Mouse (Mus musculus): ENCODE results near the gene Lenep.
A peak's percentile ranks its signal among the peaks of the same experiment; 100 is the strongest.

Lenep gene

DNA sequence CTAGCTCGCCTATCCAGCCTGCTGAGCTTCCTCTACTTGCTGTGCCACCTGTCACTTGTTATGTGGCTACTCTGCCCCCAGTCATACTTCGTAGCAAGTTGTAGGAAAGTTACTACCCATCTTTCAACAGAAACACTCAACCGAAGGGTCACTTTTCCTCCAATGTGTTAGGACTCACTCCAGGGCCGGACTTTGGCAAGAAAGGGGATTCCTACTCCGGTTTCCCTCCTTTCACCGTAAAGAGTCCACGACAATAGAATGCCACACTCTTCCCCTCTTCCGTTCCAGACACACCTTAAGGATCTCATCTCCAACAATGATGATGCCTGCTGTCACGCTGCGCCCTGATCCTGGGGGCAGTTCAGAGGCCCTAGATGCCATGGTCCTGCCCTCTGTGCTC, 8.3 kb upstream of the Lenep start:
- Histone ChIP-seq H3K27me3 (ENCODE audit: control insufficient read depth, insufficient read depth, low read length, poor library complexity, severe bottlenecking) (no peaks in the 10 kb centered on the region), H3K36me3 (ENCODE audit: control insufficient read depth, insufficient read depth, low read length, poor library complexity, severe bottlenecking) (peaks cover 7% of the 10 kb centered on the region; the same call in 1 of the 2 replicates)

DNA sequence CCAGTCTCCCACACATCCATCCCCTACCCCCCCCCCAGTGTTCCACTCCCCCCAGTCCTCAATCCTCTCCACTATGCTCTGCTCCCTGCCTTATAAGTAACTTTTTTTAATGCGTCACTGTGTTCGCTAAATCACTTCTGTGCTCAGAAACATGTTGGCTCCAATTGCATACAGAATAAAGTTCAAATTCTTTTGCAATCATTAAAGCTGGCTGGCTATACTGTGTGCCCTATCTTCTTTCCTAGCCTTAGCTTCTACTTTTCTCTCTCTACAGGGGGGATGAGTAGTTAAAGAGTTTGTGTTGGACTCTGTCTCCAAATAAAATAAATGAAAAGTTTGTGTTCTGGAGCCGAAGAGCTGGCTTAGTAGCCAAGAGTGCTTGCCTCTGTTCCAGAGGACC, 7.1 kb upstream of the Lenep start:
- Histone ChIP-seq H3K36me3 (ENCODE audit: control insufficient read depth, insufficient read depth, low read length, poor library complexity, severe bottlenecking) (peaks cover 10% of the 10 kb centered on the region), H3K27me3 (ENCODE audit: control insufficient read depth, insufficient read depth, low read length, poor library complexity, severe bottlenecking) (no peaks in the 10 kb centered on the region)
- DNase-seq (ENCODE audit: low read depth, low spot score): no peak

More for the DNA sequence above, 8.3 kb upstream of the Lenep start:
- DNase-seq (ENCODE audit: low read depth, low spot score): no peak

DNA sequence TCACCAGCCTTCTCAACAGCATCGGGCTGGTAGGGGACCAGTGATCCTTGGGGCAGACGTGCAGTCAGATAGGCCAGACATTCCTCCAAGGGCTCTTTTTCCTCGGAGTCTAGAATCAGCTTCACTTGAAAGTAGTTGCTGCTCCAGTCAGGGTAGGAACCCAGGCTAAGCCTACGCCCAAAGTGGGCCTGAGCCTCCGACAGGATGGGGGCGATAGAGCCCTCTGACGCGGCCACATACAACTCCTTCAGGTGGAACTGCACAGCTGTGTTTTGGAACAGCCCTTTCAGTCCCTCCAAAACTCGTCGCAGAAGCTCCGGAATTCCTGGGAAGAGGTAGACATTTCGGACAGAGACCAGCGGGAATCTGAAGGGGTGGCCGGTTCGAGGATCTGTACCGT, 5.9 kb upstream of the Lenep start:
- H3K36me3 ChIP-seq (ENCODE audit: control insufficient read depth, insufficient read depth, low read length, poor library complexity, severe bottlenecking): peaks cover 13% of the 10 kb centered on the region
- H3K27me3 ChIP-seq (ENCODE audit: control insufficient read depth, insufficient read depth, low read length, poor library complexity, severe bottlenecking): no peaks in the 10 kb centered on the region
- DNase-seq (ENCODE audit: low read depth, low spot score): no peak

DNA sequence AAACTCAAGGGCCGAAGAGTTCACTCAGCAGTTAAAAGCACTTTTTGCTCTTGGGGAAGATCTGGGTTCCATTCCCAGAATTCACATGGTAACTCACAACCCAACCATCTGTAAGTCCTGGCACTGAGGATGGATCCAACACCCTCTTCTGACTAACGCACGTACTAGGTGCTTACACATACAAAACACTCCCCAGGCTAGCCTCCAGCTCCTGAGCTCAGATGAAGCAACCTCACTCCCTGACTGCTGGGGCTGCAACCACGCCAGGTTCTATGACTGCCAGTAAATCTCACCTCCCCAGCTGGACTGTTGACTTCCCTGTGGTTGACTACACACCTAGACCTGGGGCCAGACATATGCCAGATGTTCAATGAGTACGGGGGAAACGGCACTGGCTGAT, 4.3 kb upstream of the Lenep start:
- DNase-seq (ENCODE audit: low read depth, low spot score): no peak
- H3K27me3 ChIP-seq (ENCODE audit: control insufficient read depth, insufficient read depth, low read length, poor library complexity, severe bottlenecking): no peaks in the 10 kb centered on the region
- peaks cover 17% of the 10 kb centered on the region for H3K36me3 ChIP-seq (ENCODE audit: control insufficient read depth, insufficient read depth, low read length, poor library complexity, severe bottlenecking)

DNA sequence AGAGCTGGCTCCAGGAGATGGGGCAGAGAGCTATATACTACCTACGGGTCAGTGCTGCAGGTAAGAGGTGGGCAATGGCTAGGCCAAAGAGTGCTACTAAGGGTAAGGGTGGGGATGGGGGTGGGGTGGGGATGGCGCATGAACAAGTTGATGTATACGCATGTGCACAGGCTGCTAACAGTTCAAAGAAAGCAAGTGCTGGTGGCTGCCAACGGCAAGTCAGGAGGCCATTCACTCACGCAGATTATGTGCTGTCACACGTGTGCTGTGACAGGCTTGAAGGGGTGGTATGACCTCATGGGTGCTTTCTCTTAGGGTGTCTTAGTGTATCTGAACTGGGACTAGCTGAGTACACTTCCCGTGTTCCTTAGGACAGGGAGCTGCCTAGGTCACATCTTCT, 1.3 kb downstream of the Lenep start:
- H3K27me3 ChIP-seq (ENCODE audit: control insufficient read depth, insufficient read depth, low read length, poor library complexity, severe bottlenecking): no peaks in the 10 kb centered on the region
- DNase-seq (ENCODE audit: low read depth, low spot score): no peak
- peaks cover 15% of the 10 kb centered on the region for H3K36me3 ChIP-seq (ENCODE audit: control insufficient read depth, insufficient read depth, low read length, poor library complexity, severe bottlenecking)

DNA sequence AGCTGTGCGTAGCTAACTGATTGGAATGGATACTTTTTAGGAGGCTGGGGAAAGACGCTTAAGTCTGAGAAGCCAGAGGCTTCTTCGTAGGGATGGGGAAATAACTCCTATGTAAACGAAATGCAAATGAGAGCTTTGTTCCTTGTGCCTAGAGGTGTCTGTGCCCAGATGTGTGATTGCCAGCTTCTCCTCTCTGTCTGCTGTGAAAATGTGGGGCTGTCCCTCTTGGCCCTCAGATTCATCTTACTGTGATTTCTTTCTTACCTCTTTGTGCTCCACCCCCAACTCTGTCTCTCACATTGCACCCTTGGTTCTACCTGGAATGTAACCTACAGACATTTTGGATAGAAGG, 6.0 kb downstream of the Lenep start:
- Histone ChIP-seq H3K36me3 (ENCODE audit: control insufficient read depth, insufficient read depth, low read length, poor library complexity, severe bottlenecking) (peaks cover 4% of the 10 kb centered on the region; the same call in 1 of the 2 replicates), H3K27me3 (ENCODE audit: control insufficient read depth, insufficient read depth, low read length, poor library complexity, severe bottlenecking) (no peaks in the 10 kb centered on the region; the same call in 1 of the 2 replicates)
- no peak for DNase-seq (ENCODE audit: low read depth, low spot score)

DNA sequence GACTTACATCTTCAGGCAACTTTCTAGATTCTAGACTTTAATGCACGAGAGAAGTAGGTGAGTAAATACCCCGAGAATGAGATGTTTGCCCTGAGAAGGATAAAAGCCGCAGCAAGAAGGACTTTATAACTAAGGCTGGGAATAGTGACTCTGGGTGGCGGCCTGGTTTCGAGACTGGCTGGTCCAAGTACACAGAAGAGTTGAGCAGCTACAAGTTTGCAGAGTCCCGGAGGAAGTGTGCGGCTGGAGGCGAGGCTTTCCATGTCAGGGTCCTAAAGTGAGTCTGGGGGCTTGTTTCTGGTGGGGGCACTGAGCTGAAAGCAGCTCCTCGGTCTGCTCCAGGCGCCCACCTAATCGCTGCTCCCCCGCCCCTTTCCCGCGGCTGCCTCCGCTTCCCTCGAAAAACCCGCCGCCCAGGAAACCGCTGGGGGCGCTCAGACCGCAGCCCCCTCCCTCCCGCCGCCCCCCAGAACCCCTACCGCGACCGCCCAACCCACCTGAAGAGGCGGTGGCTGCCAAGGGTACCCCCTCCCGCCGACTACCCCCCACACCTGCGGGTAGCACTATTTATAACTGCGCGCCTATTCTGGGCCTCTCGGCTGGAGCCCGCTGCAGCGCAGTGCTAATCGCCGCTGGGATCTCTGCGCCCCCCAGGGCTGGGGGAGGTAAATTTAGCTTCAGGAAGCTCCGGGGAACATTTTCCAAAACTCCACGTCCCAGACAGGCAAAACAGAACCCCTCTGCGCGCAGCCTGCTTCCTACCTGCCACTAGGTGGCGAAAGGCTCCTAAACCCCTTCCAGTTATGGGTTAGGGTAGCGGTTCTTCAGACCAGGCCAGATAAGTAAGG, 6.6 kb downstream of the Lenep start:
- H3K27me3 ChIP-seq (ENCODE audit: control insufficient read depth, insufficient read depth, low read length, poor library complexity, severe bottlenecking): no peaks in the 10 kb centered on the region; the same call in 1 of the 2 replicates
- no peaks in the 10 kb centered on the region for H3K36me3 ChIP-seq (ENCODE audit: control insufficient read depth, insufficient read depth, low read length, poor library complexity, severe bottlenecking)
- DNase-seq (ENCODE audit: low read depth, low spot score): peak; percentile 73

DNA sequence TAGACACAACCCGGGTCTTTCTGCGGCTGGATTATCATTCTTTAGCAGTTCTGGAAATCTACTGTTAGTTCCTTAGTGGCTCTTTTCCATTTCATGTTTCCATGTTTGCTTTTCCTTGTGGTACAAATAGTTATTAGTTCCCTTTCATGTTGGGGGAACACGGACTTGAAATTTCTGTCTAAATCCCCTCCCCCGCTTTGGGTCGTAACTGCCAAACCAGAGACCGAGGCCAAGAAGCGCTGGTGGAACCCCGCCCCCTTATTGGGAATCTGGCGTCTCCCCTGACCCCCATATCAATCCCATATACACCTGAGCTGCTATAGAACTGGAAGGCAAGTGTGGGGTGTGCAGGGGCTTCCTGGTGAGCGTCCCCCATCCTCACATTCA, 7.2 kb downstream of the Lenep start:
- Histone ChIP-seq H3K36me3 (ENCODE audit: control insufficient read depth, insufficient read depth, low read length, poor library complexity, severe bottlenecking) (no peaks in the 10 kb centered on the region), H3K27me3 (ENCODE audit: control insufficient read depth, insufficient read depth, low read length, poor library complexity, severe bottlenecking) (no peaks in the 10 kb centered on the region; the same call in 1 of the 2 replicates)
- no peak for DNase-seq (ENCODE audit: low read depth, low spot score)

DNA sequence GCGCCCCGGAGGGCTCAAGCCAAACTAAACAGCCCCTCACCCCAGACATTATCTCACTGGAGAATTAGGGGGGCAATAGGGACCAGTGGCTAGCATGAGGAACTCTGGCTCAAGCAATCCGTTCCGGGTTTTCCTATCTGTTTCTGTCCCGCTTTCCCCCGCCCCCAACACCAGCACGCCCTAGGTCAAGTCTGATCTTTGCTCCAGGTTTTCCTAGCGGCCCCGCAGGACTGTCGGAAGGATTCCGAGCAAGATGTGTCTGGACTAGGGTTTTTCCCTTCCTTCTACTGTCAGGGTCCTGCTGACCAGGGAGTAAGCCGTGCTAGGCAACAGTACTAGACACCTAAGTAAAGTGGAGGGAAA, 7.7 kb downstream of the Lenep start:
- no peaks in the 10 kb centered on the region for H3K36me3 ChIP-seq (ENCODE audit: control insufficient read depth, insufficient read depth, low read length, poor library complexity, severe bottlenecking)
- peak; percentile 56 for DNase-seq (ENCODE audit: low read depth, low spot score)
- no peaks in the 10 kb centered on the region; the same call in 1 of the 2 replicates for H3K27me3 ChIP-seq (ENCODE audit: control insufficient read depth, insufficient read depth, low read length, poor library complexity, severe bottlenecking)

DNA sequence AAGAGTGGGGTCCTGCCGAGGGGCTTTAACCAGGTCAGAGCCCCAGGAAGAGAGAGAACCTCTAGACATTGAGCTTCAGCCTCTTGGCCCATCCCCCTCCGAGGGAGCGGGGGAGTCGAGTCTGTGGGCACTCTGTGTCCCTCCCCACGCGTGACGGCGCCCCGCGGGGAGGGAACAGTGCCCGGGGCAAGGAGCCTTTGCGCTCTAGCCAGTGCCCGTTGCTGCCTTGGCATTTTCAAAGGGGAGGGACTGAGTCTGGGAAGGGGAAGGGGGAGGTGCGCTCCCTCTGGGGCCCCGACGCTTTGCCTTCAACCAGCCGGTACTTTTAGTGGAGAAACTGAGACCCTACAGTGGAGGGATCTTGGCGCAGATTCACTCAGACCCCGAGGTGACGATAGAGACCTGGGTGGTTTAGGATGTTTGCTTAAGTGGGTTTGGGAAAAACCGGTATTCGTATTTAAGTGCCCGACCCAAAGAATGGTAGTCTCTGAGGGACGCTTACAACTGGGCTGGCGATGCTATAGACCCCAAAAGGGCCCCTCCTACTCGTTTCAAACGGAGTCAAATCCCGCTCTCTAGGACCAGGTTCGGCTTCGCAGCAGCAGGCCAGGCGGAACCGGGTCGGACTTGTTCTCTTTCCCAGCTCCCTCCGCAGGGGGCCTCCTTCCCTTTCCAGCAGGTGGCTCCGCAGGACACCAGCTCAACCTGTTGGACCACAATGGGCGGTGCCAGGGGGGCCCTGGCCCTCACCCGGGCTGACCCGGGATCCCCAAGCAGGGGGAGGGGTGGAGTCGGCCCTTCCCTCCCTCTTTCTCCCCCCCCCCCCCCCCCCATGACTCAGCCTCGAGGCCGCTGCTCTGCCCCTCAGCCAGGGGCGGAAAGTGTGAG, 8.3 kb downstream of the Lenep start, which contains the start of gene Zbtb7b:
Gene Zbtb7b, minus strand, starts transcription at position 771 of the 888 bp plus-strand sequence.
- H3K27me3 ChIP-seq (ENCODE audit: control insufficient read depth, insufficient read depth, low read length, poor library complexity, severe bottlenecking): no peaks in the 10 kb centered on the region; the same call in 1 of the 2 replicates
- H3K36me3 ChIP-seq (ENCODE audit: control insufficient read depth, insufficient read depth, low read length, poor library complexity, severe bottlenecking): no peaks in the 10 kb centered on the region
- peak; percentile 60 for DNase-seq (ENCODE audit: low read depth, low spot score)

DNA sequence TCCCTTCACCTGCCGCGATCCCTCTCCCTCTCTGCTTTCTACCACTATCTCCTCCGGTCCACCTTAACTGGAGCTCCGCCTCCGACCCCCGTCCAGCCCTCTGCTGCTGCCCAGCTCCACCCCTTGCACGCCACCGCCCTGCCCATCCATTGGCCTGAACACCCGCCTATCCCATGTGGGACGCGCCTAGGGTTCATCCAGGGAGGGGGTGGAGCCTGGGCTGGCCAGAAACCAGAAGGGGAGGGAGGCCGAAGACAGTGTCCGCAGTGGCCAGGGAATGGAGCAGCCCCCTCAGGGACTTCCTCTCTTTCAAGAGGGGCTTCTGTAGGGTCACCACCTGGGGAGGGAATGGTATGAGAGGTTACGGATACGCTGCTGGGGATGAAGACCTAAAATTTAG, 9.0 kb downstream of the Lenep start:
- Histone ChIP-seq H3K36me3 (ENCODE audit: control insufficient read depth, insufficient read depth, low read length, poor library complexity, severe bottlenecking) (no peaks in the 10 kb centered on the region), H3K27me3 (ENCODE audit: control insufficient read depth, insufficient read depth, low read length, poor library complexity, severe bottlenecking) (no peaks in the 10 kb centered on the region; the same call in 1 of the 2 replicates)
- DNase-seq (ENCODE audit: low read depth, low spot score): peak; percentile 95

DNA sequence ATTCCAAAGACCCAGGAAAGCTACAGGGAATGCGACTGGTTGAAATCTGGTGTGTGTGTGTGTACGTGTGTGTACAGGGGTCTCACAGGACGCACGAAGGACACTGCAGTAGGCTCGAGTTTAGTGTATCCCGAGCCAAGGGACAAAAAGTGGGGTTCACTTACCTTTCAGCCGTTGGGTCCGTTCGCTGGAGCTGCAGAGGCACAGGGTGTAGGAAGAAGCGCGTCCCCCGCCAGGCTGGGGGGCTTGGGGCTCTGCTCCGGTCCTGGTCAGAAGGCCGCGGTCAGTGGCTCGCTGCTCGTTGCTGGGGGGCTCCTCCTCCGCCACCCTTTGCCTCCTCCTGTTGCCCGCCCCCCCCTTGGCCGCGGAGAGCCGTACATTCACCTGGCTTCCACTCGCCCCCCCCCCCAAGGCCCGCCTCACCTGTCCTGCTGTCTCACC, 9.7 kb downstream of the Lenep start:
- H3K36me3 ChIP-seq (ENCODE audit: control insufficient read depth, insufficient read depth, low read length, poor library complexity, severe bottlenecking): no peaks in the 10 kb centered on the region
- no peaks in the 10 kb centered on the region; the same call in 1 of the 2 replicates for H3K27me3 ChIP-seq (ENCODE audit: control insufficient read depth, insufficient read depth, low read length, poor library complexity, severe bottlenecking)
- no peak for DNase-seq (ENCODE audit: low read depth, low spot score)

DNA sequence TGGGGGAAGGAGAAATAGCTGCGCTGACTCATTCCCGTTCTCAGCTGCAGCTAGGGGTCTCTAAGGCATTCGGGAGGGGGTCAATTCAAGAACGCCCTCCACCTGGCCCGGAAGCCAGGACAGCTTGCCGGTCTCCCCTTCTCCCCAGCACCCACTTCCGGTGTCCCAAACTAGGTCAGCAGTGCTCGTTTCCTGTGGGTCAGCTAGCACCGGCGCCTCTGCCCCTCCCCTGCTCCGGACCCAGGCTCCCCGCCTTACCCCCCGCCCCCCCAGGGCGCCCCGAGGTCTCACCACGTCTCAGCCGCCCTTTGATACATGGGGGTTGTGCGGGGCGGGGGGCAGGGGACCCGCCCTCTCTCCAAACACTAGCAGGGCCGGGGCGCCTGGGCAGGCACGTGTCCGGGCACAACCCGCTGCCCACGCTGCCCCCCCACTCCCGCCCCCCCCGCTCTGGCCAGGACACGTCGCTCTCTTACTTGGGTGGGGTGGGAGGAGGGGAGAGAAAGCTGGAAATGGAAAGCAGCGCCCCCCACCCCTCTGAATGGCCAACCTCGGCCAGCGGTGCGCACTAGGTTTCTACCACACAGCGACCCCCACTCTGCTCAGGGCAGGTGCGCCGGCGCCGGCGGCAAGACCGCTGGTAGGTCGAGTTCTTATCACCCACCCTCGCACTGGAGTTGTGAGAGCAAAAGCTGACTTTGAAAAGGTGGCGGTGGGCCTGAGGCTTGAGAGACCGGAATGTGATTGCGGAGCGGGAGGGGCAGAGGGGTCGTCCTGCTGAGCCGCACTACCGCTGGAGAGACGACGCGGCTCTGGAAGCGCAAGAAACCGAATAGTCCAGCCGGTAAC, 10.7 kb downstream of the Lenep start:
- peak; percentile 25 for DNase-seq (ENCODE audit: low read depth, low spot score)
- Histone ChIP-seq H3K27me3 (ENCODE audit: control insufficient read depth, insufficient read depth, low read length, poor library complexity, severe bottlenecking) (no peaks in the 10 kb centered on the region; the same call in 1 of the 2 replicates), H3K36me3 (ENCODE audit: control insufficient read depth, insufficient read depth, low read length, poor library complexity, severe bottlenecking) (no peaks in the 10 kb centered on the region)

Data from splenic B cell, adult 2 months (primary cell).